Mouse (Mus musculus) macrophage (primary cell): Measurements from ENCODE around the gene Ndrg3. TPM values are rescaled to one million over a fixed set of nuclear protein-coding genes. Genes with fewer than 3 reads are reported as not detected.
"Not testable (repeated sequence)": the region's sequence is repeated elsewhere in the genome, so short reads cannot be mapped to it uniquely, and the experiment has no call there.

ENCODE experiments used
- H3K27ac ChIP-seq: fragments of 350-480 bp; formaldehyde crosslinking; 2 replicates; pipeline ENCODE4 v1.9.0; 2021
- H3K36me3 ChIP-seq: fragments of 350-480 bp; formaldehyde crosslinking; 2 replicates; pipeline ENCODE4 v1.9.0; 2021; ENCODE audit errors: inconsistent target
- H3K4me3 ChIP-seq: fragments of 350-480 bp; formaldehyde crosslinking; 2 replicates; pipeline ENCODE4 v1.9.0; 2021; ENCODE audit errors: inconsistent target
- H3K79me2 ChIP-seq: fragments of 350-480 bp; formaldehyde crosslinking; 2 replicates; pipeline ENCODE4 v1.9.0; 2021; ENCODE audit errors: inconsistent target
- WGBS: methylation state at CpG from one replicate; pipeline ENCODE4 v1.1.7; 2026; ENCODE audit warnings: inconsistent platforms; ENCODE audit not compliant: missing documents; 5-methylcytosine and 5-hydroxymethylcytosine counted together
- polyA plus RNA-seq: library from polyadenylated mRNA; stranded (reverse); fragments of 250-400 nt; gene quantifications from 3 replicates; pipeline ENCODE4 v1.2.4, GENCODE M21; 2018; ENCODE audit warnings: inconsistent platforms

Gene Ndrg3
- polyA plus RNA-seq, 1 experiment from 2014 or later = 32.1 TPM

DNA sequence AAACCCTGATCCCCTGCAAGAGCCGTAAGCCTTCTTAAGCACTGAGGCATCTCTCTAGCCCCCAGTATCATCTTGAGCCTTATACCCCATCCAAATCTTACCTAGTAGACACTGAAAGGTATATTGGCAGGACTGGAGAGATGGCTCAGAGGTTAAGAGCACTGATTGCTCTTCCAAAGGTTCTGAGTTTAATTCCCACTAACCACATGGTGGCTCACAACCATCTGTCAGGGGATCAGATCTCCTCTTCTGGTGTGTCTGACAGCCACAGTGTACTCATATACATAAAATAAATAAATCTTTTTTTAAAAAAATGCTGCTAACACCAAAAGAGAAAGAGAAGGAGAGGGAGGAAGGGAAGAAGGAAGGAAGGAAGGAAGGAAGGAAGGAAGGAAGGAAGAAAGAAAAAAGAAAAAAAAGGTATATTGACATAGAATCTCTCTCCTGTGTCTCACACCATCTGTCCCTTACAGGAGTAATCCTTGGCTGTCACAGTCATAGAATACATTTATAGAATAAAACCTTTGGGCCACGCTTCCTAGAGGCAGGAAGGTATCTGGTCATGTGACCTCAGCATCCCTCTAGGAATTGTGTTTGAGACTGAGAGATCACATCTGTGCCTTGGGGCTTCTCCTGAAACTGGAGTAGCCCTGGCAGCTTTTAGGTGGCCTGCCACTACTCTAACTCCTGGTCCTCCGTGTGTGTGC is 75.3 kb downstream of the Ndrg3 start:
- H3K36me3 ChIP-seq = no peaks in the 10 kb centered on the region
- H3K4me3 ChIP-seq = no peak overlapping the region
- H3K79me2 ChIP-seq = no peaks in the 10 kb centered on the region
- H3K27ac ChIP-seq = no peak overlapping the region
- 100% methylated on average over 3 of the region's 3 CpGs for WGBS

DNA sequence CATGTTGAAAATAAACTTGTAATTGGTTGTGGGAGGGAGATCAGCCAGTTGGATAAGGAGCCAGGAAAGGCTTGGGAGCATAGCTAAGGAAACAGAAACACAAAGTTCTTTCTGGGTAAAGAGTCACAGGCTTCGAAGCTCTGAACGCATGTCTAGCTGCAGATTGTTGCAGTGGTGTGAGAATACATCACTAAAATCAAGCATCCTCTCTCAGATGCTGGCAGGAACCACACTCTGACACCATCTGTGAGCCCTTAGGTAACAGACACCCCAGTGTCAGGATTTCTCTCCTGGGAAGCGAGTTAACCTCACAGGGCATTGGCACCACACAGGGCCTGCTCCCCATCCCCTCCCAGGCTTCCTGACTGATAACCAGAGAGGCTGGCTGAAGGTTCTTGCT is 76.3 kb downstream of the Ndrg3 start:
- WGBS = 96% methylated on average over 3 of the region's 3 CpGs
- Histone ChIP-seq H3K4me3 (no peak overlapping the region), H3K79me2 (no peaks in the 10 kb centered on the region)

DNA sequence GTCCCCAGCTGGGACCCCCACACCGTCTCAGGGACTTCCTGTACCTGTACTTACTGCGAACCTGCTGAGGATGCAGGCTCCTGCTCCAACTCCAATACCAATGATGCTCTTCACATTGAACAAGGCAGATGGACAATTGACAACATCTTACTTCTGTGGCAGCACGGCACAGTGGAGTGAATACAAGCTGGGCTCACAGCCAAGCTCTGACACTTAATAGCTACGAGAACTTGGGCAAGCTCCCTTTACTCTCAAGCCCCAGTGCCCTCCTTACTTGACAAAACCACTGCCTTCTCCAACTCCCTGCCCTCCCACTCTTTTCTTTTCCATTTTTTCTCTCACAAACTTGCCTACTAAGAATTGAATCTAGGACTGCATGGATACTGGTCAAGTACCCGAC is 78.7 kb downstream of the Ndrg3 start:
- no peaks in the 10 kb centered on the region for H3K36me3 ChIP-seq
- no peak overlapping the region for H3K27ac ChIP-seq
- H3K4me3 ChIP-seq = no peak overlapping the region
- H3K79me2 ChIP-seq = no peaks in the 10 kb centered on the region
- WGBS = 60% methylated on average over 5 of the region's 5 CpGs

More for the DNA sequence above, 76.3 kb downstream of the Ndrg3 start:
- H3K27ac ChIP-seq = no peak overlapping the region
- H3K36me3 ChIP-seq = no peaks in the 10 kb centered on the region

DNA sequence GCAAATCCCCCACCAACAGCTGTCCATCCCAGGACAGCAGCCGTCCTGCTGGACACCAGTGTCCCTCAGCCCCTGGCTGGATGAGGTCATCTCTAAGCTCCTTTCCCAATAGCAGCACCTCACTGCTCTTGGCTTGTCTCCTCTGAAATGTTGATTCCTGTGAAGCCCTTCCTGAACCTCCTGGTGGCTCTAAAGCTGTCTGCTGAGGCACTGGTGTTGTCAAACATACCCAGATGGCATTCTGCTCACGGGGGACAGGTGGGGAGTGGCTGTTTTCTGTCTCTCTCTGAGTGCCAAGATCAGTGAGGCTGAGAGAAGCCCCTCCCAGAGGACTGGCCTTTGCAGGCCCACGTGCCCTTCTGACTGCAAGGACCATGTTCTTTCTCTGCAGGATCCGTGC is 85.9 kb downstream of the Ndrg3 start:
- WGBS = 74% methylated on average over 3 of the region's 4 CpGs
- H3K27ac ChIP-seq, H3K79me2 ChIP-seq, H3K36me3 ChIP-seq, H3K4me3 ChIP-seq: not testable (repeated sequence)

DNA sequence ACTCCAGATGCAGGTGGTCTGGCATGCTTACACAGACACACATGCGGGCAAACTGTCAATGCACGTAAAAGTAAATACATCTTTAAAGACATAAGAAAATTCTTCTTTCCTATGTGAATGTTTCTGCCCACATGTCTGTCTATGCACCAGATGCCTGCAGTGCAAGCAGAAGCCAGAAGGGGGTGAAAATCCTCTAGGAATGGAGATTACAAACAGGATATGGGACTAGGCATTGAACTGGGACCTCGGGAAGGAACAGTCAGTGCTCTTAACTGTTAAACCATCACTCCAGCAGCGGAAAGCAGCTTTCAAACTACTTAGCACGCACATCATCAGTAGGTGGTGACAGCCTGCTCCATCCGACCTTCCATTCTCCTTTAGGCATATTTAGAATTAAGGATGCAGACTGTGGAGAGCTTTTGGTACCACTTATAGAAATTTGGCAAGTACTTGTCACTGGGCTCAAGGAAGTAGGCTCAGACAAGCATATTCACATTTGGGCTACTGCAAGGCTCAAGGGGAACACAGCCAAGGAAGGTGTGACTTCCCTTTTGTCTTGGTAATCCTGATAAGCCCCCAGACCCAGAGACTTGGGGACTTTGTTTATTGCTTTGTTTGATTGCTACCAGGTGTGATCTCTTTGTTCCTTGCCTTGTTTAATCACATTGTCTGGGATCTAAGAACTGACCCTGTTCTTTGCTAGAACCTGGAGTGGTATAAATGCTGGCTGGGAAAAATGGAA is 86.7 kb downstream of the Ndrg3 start:
- WGBS = 77% methylated on average over 6 of the region's 6 CpGs
- H3K36me3 ChIP-seq = no peaks in the 10 kb centered on the region
- H3K4me3 ChIP-seq = no peak overlapping the region
- H3K27ac ChIP-seq = no peak overlapping the region
- no peaks in the 10 kb centered on the region for H3K79me2 ChIP-seq

DNA sequence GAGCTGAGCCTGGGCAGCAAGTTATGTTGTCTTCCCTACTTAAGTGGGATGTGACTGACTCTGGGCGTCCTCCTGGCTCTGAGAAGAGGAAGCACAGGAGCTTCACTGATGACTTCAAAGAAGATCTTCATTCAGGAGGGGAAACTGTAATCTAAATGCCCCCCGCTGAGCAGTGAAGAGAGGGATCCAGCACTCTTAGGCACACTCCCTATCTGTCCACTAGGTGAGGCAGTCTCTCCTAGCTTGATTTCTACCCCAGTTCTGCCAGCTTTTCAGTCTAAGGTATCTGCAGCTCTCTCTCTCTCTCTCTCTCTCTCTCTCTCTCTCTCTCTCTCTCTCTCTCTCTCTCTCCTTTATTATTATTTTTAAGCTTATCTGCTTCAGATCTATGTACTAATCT is 88.5 kb downstream of the Ndrg3 start:
- Histone ChIP-seq H3K36me3 (no peaks in the 10 kb centered on the region), H3K27ac (no peak overlapping the region), H3K4me3 (no peak overlapping the region), H3K79me2 (no peaks in the 10 kb centered on the region)
- 54% methylated on average over 2 of the region's 2 CpGs for WGBS

DNA sequence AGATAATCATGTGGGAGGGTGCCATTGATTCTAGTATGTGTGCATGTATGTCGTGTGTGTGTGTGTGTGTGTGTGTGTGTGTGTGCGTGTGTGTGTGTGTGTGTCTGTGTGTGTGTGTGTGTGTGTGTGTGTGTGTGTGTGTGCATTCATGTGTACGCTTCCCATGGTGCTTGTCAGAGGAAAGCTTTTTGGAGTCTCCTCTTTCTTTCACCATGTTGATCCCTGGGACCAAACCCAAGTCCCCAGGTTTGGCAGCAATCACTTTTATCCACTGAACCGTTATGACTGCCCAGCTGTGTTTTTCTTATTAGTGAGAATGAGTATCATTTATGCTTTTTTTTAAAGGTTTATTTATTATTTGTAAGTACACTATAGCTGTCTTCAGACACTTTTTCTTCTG is 89.4 kb downstream of the Ndrg3 start:
- H3K79me2 ChIP-seq, H3K27ac ChIP-seq, H3K36me3 ChIP-seq, H3K4me3 ChIP-seq: not testable (repeated sequence)
- 80% methylated on average over 1 of the region's 4 CpGs for WGBS

DNA sequence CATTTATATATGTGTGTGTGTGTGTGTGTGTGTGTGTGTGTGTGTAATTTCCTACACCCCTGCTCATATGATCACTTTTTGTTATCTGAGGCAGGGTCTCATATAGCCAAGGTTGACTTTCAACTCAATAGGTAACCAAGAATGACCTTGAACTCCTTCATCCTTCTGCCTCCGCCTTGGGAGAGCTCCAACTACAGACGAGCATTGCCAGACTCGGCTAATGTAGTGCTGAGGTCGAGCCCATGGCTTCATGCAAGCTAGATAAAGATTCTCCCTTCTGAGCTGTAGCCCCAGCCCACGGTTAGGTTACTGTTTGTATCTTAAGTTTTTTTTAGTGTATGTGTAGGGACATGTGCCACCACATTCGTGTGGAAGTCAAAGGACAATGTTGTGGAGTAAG is 90.0 kb downstream of the Ndrg3 start:
- WGBS = 90% methylated on average over 6 of the region's 6 CpGs

DNA sequence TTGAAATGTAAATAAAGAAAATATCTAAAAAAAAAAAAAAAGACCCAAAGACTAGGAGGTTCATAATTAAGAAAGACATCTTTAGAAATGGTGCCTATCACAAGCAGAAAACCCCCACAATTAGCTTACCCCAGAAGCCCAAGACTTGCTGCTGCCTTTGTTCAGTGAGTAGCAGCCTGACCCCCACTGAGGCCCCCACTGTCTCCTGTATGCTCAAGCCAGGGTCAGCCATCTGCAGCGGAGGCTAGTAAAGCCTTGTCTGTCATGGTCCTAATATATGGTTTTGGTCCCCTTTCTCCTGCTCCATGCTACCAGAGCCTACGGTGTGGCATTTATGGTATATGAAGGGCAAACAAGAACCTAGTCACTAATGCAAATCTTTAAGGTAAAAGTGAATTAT is 90.5 kb downstream of the Ndrg3 start:
- 96% methylated on average over 2 of the region's 2 CpGs for WGBS
- Histone ChIP-seq H3K4me3 (no peak overlapping the region), H3K27ac (no peak overlapping the region), H3K36me3 (no peaks in the 10 kb centered on the region), H3K79me2 (no peaks in the 10 kb centered on the region)

More for the DNA sequence above, 90.0 kb downstream of the Ndrg3 start:
- H3K27ac ChIP-seq = no peak overlapping the region
- no peaks in the 10 kb centered on the region for H3K79me2 ChIP-seq
- no peaks in the 10 kb centered on the region for H3K36me3 ChIP-seq
- no peak overlapping the region for H3K4me3 ChIP-seq

DNA sequence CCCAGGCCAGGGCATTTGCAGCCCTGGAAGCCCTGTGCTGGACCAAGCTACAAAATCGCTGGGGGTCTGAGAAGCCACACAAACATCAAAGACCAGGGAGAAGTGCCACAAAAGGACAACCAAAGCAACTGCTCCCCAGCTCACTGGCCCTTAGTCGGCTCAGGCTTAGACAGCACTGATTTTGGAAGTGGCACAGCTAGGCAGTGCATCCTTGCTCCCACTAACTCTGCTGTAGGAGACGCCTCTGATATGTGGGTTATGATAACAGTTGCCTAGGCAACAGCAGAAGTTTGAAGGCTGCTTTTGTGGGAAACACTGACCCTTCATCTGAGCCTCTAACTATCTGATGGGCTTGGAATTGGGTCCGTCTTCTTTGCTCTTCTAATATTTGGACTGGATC is 92.7 kb downstream of the Ndrg3 start:
- Histone ChIP-seq H3K36me3 (no peaks in the 10 kb centered on the region), H3K27ac (no peak overlapping the region), H3K4me3 (no peak overlapping the region), H3K79me2 (no peaks in the 10 kb centered on the region)
- WGBS = 94% methylated on average over 4 of the region's 4 CpGs

DNA sequence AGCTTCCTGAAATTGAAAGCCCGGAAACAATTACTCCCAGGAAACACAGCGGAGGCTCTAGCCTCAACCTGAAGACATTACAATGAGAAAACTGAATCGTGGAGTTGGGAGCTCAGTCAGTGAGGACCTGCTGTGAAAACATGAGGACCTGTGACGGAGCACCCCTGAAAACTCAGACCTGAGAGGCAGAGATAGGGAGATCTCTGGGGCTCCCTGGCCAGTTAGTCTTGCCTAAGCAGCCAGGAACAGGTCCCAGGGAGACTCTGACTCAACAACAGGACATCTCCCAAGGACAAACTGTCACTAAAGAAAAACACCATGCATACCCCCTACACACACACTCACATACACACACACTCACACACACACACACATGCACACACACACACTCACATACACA is 93.5 kb downstream of the Ndrg3 start:
- 61% methylated on average over 4 of the region's 4 CpGs for WGBS
- no peak overlapping the region for H3K27ac ChIP-seq
- H3K79me2 ChIP-seq = no peaks in the 10 kb centered on the region
- H3K36me3 ChIP-seq = no peaks in the 10 kb centered on the region
- H3K4me3 ChIP-seq = no peak overlapping the region

DNA sequence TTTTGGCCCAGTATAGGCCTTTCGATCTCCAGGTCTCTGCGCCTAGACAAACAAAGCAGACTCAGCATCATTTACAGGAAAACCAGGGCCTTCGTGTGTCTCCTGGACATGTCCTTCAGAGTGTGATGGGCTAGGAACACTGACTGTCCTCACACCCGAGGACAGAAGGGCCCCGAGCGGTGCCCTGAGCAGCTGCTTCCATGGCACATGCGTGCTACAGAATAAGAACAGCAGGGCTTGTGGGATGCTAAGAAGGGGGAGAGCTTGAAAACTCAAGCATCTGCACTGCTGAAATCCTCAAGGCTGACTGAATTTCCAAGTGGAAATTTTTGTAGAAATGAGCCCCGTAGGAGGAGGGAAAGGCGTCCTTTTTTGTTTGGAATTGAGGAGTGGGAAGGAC is 94.8 kb downstream of the Ndrg3 start:
- WGBS = 93% methylated on average over 9 of the region's 9 CpGs
- Histone ChIP-seq H3K27ac (no peak overlapping the region), H3K79me2 (no peaks in the 10 kb centered on the region), H3K4me3 (no peak overlapping the region), H3K36me3 (no peaks in the 10 kb centered on the region)

DNA sequence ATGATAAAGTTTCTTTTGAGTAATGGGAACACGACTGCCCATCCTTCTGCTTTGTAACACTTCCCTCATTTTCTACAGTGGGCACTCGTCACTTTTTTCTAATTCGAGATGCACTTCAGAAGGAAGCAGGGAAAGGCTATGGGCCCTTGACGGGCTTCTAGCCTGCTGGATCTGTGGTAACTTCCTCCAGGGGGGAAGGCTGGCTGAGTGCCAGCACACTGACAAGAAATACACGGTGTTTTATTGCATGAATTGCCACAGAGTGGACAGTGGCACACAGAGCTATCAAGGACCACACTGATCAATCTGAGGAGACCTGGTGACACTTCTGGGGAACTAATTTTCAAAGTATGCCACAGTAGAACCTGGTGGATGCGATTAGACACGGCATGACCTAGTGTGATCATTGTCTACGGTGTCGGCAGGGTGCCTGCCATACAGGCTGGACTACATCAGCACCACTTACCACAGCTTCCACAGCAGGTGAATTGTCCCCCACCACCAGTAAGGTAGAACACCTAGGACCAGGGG is 95.4 kb downstream of the Ndrg3 start:
- WGBS = 47% methylated on average over 9 of the region's 9 CpGs
- no peak overlapping the region for H3K27ac ChIP-seq
- no peaks in the 10 kb centered on the region for H3K79me2 ChIP-seq
- no peak overlapping the region for H3K4me3 ChIP-seq
- no peaks in the 10 kb centered on the region for H3K36me3 ChIP-seq

DNA sequence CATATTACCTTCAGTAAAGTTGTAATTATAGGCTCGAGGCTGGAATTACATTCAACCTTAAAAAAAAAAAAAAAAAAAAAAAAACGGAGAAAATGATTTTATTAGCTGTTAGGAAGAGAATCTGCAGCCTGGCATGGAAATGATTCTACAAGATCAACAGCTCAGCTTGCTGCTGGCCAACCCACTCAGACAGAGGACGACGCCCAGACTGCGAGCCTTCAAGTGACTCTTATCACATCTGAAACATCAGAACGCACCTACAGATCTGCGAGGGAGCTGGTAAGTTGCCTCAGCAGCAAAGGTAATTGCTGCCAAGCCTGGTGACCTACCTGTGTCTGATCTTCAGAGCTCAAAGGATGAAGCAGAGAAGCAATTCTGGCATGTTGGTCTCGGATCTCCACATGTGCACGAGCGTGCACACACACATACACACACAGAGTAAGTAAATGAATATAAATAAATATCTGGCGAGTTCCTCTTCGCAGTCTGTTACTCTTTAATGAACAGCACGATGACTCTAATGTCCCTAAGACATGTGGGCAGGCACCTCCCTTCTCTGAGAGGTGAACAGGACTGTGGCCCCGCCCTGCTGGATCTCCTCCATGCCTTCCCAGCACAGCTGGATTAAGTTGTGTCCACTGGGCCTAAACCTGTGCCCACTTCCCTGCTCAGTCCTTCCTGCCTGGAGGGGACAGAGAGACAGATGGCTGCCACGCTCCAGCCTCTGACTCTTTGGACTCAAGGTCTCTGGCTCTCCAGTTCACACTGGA is 97.2 kb downstream of the Ndrg3 start:
- H3K79me2 ChIP-seq = no peaks in the 10 kb centered on the region
- no peaks in the 10 kb centered on the region for H3K36me3 ChIP-seq
- no peak overlapping the region for H3K4me3 ChIP-seq
- 88% methylated on average over 15 of the region's 15 CpGs for whole genome bisulfite sequencing
- no peak overlapping the region for H3K27ac ChIP-seq

DNA sequence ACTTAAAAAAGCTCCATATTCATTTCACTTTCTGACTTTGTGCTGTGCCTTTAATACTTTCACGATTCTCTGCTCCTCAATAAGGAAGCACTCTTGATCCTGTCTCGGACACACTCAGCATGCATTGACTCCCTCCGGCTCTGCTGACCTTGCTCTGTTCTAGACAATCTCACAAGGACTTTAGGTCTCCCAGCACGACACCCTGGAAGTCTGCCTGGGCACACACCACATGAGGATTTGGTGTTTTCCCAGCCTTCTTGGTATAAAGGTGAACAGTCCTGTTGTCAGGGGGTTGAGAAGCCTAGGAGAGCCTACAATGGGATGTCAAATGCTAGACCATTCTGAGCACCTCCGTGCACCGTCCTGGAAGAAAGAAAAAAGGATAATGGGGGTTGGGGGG is 99.0 kb downstream of the Ndrg3 start:
- 94% methylated on average over 6 of the region's 6 CpGs for WGBS
- Histone ChIP-seq H3K4me3 (no peak overlapping the region), H3K36me3 (no peaks in the 10 kb centered on the region), H3K79me2 (no peaks in the 10 kb centered on the region), H3K27ac (no peak overlapping the region)
